Mouse (Mus musculus): ENCODE data around the gene Gm21860.
"Not testable (repeated sequence)": the region's sequence is repeated elsewhere in the genome, so short reads cannot be mapped to it uniquely, and the experiment has no call there.

Gm21860 gene

DNA sequence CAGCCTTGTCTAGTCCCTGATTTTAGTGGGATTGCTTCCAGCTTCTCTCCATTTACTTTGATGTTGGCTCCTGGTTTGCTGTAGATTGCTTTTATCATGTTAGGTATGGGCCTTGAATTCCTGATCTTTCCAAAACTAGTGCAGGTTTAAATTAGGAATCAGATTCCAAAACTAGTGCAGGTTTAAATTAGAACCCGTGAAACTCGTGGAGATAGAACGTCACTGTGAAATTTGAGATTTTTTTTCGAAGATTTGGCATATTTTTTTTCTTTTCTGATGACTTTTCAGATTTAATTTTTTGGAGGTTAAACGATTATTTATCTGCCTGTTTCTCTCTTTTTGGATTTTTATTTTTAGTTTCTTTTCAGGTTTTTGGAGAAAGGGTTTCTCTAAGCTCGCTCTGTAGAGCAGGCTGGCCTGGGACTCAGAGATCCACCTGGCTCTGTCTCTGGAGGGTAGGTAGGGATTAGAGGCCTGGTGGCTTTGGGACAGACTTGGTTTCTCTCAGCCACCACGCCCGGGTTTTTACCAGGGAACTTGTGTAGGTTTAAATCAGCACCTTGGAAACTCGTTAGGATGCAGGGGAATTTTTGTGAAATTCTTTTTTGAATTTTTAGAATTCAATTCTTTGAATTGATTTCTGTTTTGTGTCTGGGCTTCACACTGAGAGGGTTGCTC is 20.8 kb downstream of the Gm21860 start:
- DNase-seq (ENCODE audit: low spot score in 2 of 2) = peak; percentile 11 to 33

DNA sequence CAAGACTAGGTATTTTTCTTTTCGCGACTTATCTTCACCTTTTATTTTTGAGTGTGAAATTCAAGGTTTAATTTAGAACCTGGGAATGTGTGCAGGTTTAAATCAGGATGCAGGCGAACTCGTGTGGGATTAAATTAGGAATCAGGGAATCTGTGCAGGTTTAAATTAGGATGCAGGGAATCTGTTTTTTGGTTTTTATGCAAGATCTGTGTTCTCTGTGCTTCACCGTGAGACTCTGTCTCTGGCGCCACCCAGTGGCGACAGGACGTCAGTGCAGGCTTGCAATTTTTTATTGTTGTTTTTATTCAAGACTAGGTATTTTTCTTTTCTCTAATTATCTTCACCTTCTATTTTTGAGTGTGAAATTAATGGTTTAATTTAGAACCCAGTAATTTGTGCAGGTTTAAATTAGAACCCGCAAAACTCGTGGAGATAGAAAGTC is 22.5 kb downstream of the Gm21860 start:
- DNase-seq (ENCODE audit: low spot score in 2 of 2) = peak in 1 of 2 experiments; percentile 4

DNA sequence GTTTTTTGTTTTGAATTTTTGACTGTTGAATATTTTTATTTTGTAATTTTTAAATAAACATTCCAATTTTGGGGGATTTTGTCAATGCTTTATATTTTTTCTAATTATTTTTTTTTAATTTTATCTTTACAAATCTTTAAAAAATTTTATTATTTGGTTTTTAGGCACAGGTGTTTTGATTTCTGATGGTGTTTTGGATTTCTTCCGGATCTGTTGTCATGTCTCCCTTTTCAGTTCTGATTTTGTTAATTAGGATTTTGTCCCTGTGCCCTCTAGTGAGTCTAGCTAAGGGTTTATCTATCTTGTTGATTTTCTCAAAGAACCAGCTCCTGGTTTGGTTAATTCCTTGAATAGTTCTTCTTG is 23.0 kb downstream of the Gm21860 start:
- DNase-seq (ENCODE audit: low spot score in 2 of 2) = not testable (repeated sequence)

DNA sequence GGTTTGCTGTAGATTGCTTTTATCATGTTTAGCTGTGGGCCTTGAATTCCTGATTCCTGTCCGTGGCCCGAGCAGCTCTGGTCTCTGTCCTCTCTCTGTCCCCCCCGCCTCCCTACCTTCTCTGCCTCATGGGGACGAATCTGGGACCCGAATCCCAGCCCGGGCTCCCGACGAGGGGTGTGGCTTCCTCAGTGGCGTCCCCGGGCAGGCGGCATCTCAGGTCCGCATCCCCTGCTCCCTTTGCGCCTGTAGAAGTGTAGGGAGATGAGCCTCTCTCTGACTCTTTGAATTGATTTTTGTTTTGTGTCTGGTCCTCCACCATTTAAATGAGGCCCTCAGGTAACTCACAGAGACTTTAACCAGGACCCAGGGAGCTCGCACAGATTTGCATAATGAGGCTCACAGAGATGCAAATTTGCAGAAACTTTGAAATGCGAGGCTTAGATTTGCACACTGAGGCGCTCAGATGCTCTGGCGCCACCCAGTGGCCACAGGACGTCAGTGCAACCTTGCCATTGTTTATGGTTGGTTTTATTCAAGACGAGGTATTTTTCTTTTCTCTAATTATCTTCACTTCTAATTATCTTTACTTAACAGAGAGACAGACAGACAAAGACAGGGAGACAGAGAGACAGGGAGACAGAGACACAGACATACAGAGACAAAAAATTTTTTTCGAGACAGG is 23.6 kb downstream of the Gm21860 start:
- DNase-seq (ENCODE audit: low spot score in 2 of 2) = peak in 1 of 2 experiments; percentile 5

DNA sequence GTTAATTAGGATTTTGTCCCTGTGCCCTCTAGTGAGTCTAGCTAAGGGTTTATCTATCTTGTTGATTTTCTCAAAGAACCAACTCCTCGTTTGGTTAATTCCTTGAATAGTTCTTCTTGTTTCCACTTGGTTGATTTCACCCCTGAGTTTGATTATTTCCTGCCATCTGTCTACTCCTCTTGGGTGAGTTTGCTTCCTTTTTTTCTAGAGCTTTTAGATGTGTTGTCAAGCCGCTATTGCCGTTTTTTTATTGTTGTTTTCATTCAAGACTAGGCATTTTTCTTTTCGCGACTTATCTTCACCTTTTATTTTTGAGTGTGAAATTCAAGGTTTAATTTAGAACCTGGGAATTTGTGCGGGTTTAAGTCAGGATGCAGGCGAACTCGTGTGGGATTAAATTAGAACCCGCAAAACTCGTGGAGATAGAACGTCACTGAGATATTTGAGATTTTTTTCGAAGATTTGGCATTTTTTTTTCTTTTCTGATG is 24.8 kb downstream of the Gm21860 start:
- DNase-seq (ENCODE audit: low spot score in 2 of 2) = not testable (repeated sequence)

DNA sequence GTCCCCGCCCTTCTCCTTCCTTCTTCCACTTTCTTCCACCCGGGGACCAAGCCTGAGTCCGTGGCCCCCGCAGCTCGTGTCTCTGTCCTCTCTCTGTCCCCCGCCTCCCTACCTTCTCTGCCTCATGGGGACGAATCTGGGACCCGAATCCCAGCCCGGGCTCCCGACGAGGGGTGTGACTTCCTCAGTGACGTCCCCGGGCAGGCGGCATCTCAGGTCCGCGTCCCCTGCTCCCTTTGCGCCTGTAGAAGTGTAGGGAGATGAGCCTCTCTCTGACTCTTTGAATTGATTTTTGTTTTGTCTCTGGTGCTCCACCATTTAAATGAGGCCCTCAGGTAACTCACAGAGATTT is 25.7 kb downstream of the Gm21860 start:
- peak in 1 of 2 experiments; percentile 22 for DNase-seq (ENCODE audit: low spot score in 2 of 2)

DNA sequence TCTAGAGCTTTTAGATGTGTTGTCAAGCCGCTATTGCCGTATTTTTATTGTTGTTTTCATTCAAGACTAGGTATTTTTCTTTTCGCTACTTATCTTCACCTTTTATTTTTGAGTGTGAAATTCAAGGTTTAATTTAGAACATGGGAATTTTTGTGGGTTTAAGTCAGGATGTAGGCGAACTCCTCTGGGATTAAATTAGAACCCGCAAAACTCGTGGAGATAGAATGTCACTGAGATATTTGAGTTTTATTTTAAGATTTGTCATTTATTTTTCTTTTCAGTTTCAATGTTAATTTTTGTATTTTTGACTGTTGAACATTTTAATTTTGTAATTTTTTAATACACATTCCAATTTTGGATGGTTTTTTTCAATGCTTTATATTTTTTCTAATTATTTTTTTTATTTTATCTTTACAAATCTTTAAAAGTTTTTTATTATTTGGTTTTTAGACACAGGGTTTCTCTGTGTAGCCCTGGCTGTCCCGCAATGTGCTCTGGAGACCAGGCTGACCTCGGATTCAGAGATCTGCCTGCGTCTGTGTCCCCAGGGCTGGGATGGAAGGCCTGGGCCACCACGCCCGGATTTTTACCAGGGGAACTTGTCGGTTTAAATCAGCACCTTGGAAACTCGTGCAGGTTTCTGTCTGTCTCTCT is 26.2 kb downstream of the Gm21860 start:
- DNase-seq (ENCODE audit: low spot score in 2 of 2) = peak; percentile 18 to 20

DNA sequence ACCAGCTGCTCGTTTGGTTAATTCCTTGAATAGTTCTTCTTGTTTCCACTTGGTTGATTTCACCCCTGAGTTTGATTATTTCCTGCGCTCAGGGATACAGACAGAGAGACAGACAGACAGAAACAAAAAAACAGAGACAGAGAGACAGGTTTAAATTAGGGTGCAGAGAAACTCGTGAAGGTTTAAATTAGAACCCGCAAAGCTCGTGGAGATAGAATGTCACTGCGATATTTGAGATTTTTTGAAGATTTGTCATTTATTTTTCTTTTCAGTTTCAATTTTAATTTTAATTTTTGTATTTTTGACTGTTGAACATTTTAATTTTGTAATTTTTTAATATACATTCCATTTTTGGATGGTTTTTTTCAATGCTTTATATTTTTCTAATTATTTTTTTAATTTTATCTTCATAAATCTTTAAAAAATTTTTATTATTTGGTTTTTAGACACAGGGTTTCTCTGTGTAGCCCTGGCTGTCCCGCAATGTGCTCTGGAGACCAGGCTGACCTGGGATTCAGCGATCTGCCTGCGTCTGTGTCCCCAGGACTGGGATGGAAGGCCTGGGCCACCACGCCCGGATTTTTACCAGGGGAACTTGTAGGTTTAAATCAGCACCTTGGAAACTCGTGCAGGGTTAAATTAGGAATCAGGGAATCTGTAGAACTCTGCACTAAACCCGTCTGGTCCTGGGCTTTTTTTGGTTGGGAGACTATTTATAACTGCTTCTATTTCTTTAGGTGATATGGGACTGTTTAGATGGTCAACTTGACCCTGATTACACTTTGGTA is 27.3 kb downstream of the Gm21860 start:
- not testable (repeated sequence) for DNase-seq (ENCODE audit: low spot score in 2 of 2)

DNA sequence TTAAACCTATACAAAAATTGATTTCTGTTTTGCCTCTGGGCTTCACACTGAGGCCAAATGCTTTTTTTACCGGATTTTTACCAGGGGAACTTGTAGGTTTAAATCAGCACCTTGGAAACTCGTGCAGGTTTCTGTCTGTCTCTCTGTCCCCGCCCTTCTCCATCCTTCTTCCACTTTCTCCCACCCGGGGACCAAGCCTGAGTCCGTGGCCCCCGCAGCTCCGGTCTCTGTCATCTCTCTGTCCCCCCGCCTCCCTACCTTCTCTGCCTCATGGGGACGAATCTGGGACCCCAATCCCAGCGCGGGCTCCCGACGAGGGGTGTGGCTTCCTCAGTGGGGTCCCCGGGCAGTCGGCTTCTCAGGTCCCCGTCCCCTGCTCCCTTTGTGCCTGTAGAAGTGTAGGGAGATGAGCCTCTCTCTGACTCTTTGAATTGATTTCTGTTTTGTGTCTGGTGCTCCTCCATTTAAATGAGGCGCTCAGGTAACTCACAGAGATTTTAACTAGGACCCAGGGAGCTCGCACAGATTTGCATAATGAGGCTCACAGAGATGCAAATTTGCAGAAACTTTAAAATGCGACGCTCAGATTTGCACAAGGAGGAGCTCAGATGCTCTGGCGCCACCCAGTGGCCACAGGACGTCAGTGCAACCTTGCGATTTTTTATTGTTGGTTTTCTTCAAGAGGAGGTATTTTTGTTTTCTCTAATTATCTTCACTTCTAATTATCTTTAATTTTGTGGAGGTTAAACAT is 28.7 kb downstream of the Gm21860 start:
- not testable (repeated sequence) for DNase-seq (ENCODE audit: low spot score in 2 of 2)

DNA sequence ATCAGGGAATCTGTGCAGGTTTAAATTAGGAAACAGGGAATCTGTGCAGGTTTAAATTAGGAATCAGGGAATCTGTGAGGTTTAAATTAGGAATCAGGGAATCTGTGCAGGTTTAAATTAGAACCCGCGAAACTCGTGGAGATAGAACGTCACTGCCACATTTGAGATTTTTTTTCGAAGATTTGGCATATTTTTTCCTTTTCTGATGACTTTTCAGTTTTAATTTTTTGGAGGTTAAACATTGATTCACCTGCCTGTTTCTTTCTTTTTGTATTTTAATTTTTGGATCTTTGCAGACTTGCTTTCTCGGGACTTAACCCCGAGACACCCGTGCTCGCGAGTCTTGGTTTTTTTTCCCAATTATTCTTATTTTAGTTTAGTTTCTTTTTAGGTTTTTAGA is 29.5 kb downstream of the Gm21860 start:
- not testable (repeated sequence) for DNase-seq (ENCODE audit: low spot score in 2 of 2)

DNA sequence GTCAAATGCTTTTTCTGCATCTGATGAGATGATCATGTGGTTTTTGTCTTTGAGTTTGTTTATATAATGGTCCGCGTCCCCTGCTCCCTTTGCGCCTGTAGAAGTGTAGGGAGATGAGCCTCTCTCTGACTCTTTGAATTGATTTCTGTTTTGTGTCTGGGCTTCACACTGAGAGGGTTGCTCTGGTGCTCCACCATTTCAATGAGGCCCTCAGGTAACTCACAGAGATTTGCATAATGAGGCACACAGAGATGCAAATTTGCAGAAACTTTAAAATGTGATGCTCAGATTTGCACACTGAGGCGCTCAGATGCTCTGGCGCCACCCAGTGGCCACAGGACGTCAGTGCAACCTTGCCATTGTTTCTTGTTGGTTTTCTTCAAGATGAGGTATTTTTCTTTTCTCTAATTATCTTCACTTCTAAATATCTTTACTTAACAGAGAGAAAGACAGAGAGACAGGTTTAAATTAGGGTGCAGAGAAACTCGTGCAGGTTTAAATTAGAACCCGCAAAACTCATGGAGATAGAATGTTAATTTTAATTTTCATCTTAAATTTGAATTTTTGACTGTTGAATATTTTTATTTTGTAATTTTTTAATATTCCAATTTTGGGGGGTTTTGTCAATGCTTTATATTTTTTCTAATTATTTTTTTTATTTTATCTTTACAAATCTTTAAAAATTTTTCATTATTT is 30.5 kb downstream of the Gm21860 start:
- DNase-seq (ENCODE audit: low spot score in 2 of 2) = not testable (repeated sequence)

DNA sequence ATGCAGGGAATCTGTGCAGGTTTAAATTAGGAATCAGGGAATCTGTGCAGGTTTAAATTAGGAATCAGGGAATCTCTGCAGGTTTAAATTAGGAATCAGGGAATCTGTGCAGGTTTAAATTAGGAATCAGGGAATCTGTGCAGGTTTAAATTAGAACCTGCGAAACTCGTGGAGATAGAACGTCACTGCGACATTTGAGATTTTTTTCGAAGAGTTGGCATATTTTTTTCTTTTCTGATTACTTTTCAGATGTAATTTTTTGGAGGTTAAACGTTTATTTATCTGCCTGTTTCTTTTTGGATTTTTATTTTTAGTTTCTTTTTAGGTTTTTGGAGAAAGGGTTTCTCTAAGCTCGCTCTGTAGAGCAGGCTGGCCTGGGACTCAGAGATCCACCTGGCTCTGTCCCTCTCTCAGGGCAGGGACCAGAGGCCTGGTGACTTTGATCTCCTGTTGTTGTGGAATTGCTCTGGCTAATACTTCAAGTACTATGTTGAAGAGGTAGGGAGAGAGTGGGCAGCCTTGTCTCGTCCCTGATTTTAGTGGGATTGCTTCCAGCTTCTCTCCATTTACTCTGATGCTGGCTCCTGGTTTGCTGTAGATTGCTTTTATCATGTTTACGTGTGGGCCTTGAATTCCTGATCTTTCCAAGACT is 31.2 kb downstream of the Gm21860 start:
- peak; percentile 37 to 43 for DNase-seq (ENCODE audit: low spot score in 2 of 2)

DNA sequence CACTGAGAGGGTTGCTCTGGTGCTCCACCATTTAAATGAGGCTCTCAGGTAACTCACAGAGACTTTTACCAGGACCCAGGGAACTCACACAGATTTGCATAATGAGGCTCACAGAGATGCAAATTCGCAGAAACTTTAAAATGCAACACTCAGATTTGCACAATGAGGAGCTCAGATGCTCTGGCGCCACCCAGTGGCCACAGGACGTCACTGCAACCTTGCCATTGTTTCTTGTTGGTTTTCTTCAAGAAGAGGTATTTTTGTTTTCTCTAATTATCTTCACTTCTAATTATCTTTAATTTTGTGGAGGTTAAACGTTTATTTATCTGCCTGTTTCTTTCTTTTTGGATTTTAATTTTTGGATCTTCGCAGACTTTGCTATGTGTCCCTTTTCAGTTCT is 34.1 kb downstream of the Gm21860 start:
- DNase-seq (ENCODE audit: low spot score in 2 of 2) = not testable (repeated sequence)

DNA sequence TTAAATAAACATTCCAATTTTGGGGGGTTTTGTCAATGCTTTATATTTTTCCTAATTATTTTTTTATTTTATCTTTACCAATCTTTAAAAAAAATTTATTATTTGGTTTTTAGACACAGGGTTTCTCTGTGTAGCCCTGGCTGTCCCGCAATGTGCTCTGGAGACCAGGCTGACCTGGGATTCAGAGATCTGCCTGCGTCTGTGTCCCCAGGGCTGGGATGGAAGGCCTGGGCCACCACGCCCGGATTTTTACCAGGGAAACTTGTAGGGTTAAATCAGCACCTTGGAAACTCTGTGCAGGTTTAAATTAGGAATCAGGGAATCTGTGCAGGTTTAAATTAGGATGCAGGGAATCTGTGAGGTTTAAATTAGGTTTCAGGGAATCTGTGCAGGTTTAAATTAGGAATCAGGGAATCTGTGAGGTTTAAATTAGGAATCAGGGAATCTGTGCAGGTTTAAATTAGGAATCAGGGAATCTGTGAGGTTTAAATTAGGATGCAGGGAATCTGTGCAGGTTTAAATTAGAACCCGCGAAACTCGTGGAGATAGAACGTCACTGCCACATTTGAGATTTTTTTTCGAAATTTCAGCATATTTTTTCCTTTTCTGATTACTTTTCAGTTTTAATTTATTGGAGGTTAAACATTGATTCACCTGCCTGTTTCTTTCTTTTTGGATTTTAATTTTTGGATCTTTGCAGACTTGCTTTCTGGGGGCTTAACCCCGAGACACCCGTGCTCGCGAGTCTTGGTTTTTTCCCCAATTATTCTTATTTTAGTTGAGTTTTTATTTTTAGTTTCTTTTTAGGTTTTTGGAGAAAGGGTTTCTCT is 35.0 kb downstream of the Gm21860 start:
- DNase-seq (ENCODE audit: low spot score in 2 of 2) = not testable (repeated sequence)

DNA sequence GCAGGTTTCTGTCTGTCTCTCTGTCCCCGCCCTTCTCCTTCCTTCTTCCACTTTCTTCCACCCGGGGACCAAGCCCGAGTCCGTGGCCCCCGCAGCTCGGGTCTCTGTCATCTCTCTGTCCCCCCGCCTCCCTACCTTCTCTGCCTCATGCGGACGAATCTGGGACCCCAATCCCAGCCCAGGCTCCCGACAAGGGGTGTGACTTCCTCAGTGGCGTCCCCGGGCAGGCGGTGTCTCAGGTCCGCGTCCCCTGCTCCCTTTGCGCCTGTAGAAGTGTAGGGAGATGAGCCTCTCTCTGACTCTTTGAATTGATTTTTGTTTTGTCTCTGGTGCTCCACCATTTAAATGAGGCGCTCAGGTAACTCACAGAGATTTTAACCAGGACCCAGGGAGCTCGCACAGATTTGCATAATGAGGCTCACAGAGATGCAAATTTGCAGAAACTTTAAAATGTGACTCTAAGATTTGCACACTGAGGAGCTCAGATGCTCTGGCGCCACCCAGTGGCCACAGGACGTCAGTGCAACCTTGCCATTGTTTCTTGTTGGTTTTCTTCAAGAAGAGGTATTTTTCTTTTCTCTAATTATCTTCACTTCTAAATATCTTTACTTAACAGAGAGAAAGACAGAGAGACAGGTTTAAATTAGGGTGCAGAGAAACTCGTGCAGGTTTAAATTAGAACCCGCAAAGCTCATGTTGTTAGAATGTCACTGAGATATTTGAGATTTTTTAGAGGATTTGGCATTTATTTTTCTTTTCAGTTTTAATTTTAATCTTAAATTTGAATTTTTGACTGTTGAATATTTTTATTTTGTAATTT is 35.8 kb downstream of the Gm21860 start:
- DNase-seq (ENCODE audit: low spot score in 2 of 2) = peak; percentile 41 to 43

DNA sequence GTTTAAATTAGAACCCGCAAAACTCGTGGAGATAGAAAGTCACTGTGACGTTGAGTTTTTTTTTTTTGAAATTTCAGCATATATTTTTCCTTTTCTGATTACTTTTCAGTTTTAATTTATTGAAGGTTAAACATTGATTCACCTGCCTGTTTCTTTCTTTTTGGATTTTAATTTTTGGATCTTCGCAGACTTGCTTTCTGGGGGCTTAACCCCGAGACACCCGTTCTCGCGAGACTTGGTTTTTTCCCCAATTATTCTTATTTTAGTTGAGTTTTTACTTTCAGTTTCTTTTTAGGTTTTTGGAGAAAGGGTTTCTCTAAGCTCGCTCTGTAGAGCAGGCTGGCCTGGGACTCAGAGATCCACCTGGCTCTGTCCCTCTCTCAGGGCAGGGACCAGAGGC is 36.6 kb downstream of the Gm21860 start:
- DNase-seq (ENCODE audit: low spot score in 2 of 2) = not testable (repeated sequence)

DNA sequence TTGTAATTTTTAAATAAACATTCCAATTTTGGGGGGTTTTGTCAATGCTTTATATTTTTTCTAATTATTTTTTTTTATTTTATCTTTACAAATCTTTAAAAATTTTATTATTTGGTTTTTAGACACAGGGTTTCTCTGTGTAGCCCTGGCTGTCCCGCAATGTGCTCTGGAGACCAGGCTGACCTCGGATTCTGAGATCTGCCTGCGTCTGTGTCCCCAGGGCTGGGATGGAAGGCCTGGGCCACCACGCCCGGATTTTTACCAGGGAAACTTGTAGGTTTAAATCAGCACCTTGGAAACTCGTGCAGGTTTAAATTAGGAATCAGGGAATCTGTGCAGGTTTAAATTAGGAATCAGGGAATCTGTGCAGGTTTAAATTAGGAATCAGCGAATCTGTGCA is 37.1 kb downstream of the Gm21860 start:
- DNase-seq (ENCODE audit: low spot score in 2 of 2) = not testable (repeated sequence)
